Mouse (Mus musculus) testis, postnatal 14 days (tissue): ENCODE measurements at regions not wholly inside any gene's neighbourhood (a gene's known extent, or its start where the extent isn't known, plus 50 kb on each side); places are given as distances from the start of the nearest gene placed in this dataset.

Experiments
- DNase-seq: peaks from one replicate; pipeline ENCODE4 v3.0.0; 2021; ENCODE audit warnings: low spot score

GRCm38 (mm10) chr11:52541210-52541609, 145.0 kb downstream of the 9530068E07Rik start:
- no peak for DNase-seq

- DNase-seq: no peak
These were observed 155.2 kb downstream of the 9530068E07Rik start for GRCm38 (mm10) chr11:52551451-52551850.

GRCm38 (mm10) chr11:52552860-52553259, 156.6 kb downstream of the 9530068E07Rik start:
- DNase-seq: no peak

DNA sequence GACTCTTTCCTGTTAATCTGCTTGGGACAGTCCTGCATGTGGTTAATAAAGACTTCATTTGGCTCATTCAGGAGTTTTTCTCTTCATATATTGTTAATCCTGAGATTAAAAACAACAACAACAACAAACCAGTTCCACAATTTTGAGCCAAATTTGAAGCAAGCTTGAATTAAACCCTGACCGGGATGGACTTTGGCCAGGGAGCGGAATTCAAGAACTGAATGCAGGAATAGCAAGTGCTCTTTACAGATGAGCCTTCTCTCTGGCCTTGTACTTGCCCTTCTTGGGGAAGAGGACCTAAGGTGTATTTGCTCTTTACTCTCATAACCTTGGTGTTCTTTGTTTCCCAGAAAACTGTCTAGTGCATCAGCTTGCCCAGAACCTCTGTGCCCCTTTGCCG, 161.6 kb downstream of the 9530068E07Rik start:
- DNase-seq: no peak

GRCm38 (mm10) chr11:52558782-52559181, 162.6 kb downstream of the 9530068E07Rik start:
- no peak for DNase-seq

DNA sequence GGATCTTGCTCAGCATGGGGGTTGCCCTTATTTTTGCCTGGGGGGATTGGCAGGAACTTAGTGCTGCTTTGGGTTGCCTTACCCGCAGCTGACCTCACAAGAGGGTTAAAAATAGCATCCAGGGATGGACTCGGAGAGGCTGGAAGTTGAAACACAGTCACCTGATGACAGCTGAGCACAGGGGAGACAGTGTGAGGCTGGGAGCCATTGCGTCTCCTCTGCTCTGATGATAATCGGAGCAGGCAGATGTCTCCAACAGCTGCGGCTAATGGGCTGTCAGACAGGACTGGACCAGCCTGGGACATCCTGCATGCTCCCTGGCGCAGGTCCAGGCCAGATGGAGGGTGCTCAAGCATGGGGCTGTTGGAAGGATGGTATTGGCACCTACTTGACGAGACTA, 165.1 kb downstream of the 9530068E07Rik start:
- DNase-seq: no peak

DNA sequence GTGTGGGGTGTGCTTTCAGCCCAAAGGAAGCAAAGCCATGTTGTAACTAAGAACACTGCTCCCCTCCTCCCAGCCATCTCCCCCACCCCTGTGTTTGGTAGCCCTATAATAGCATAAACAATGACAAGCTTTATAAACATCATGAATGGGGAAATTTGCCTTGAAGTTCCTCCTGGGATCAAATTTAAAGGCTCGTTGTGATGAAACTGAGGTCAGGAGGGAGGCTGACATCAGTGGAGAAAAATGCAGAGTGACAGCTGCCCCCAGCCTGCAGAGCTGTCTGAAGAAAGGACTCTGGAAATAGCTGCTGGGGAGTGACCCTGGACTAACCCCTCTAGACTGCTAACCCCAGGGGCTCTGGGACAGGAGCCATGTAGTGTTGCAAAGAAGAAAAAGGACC, 169.2 kb downstream of the 9530068E07Rik start:
- DNase-seq: no peak

GRCm38 (mm10) chr11:52566026-52566425, 169.8 kb downstream of the 9530068E07Rik start:
- no peak for DNase-seq

- no peak for DNase-seq
These were observed 171.9 kb downstream of the 9530068E07Rik start for GRCm38 (mm10) chr11:52567945-52568687.

DNA sequence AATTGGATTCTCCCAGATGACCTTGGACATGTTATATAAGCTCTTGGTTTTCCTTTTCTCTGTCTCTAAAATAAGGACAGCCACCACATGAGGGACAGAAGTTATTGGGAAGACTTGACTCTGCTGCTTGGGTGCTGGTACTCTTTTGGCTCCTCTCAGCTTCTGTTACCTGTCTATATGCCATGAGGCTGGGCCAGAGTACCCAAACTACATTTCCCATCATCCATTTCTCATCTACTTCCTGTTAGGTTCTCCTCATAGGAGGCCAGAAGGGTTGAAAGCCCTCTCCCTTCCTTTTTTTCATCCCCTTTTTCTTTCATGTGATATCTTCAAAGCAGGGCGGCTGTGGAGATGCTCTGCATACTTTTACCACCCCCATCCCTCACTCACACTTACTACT, 172.6 kb downstream of the 9530068E07Rik start:
- no peak for DNase-seq

- no peak for DNase-seq
These were observed 173.5 kb downstream of the 9530068E07Rik start for GRCm38 (mm10) chr11:52569759-52570158.

DNA sequence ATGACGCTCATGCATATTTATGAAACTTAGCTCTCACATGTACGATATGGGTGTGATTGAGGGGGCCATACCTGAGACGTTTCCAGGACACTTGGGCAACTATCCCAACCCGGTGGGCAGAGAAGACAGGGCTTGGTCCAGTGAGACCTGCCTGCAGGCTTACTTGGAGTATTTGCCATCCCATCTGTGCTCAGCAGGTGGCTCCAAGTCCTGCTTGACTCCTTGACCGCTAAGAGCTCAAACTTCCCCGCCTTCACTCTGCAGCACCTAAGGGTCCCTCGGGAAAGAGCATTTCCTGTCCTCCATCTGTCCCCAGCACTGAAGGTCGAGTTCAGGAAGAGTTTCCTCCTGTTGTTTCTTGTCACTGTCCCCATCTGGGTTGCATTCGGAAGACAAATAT, 182.2 kb downstream of the 9530068E07Rik start:
- no peak for DNase-seq

GRCm38 (mm10) chr11:52579764-52580377, 183.6 kb downstream of the 9530068E07Rik start:
- no peak for DNase-seq

- DNase-seq: no peak
These were observed 172.7 kb upstream of the Fstl4 start for GRCm38 (mm10) chr11:52591596-52592180.

DNA sequence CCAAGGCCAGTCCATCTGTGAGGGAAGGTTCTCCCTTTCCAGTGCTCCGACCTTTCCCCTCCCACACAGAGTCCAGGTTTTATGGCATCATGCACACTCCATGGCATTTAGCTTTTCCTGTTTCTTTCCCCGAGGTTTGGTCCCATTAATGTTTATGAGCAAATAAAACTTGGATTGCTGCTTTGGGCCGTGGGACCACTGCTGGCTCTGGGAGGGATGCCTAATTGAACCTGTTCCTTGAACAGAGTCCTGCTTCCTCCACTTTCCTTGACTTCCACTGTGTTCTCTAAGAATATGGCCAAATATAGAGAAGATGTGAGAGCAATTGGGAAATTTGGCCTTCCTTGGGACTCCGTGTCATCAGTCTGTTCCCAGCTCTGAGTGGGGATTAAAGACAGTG, 170.3 kb upstream of the Fstl4 start:
- DNase-seq: no peak

- no peak for DNase-seq
These were observed 163.2 kb upstream of the Fstl4 start for GRCm38 (mm10) chr11:52601196-52601595.

DNA sequence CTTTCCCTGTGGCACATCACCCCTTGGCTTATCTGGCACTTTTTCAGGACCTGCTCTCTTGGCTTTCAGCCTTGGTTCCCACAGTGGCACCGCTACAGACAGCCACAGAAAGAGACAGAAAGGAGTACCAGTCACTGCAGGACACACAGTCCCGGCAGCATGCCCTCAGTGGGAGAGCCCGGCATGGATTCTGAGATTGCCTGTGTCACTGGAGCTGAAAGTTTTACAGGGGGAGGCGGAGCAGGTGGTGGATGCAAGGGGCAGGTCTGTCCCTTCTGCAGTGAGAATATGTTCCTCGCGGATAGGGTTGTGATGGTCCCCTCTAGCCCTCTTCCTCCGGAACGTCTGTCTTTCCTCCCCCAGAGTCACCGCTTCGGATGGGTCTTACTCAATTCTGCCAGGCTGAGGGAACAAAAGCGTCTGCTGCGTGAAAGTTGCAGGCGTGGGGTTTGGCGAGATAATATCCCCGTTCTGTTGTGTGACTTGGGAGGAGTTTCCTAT, 162.3 kb upstream of the Fstl4 start:
- no peak for DNase-seq

GRCm38 (mm10) chr11:52602796-52603195, 161.6 kb upstream of the Fstl4 start:
- no peak for DNase-seq

DNA sequence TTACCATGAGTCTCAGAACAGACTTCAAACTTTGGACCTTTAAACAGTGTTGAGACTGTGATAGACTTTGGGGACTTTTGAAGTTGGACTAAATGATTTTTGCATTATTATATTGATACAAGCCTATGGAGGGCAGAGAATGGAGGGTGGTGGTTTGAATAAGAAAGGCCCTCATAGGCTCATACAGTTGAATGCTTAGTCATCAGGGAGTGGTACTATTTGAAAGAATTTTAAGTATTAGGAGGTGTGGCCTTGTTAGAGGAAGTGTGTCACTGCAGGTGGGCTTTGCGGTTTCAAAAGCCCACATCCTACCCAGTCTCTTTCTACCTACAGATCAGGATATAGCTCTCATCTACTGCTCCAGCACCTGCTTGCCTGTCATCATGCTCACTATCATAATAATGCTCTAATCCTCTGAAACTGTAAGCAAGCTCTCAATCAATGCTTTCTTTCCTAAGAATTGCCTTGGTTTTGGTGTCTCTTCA, 153.7 kb upstream of the Fstl4 start:
- DNase-seq: no peak

GRCm38 (mm10) chr11:52615622-52616021, 148.8 kb upstream of the Fstl4 start:
- DNase-seq: no peak

GRCm38 (mm10) chr11:52618646-52619045, 145.8 kb upstream of the Fstl4 start:
- DNase-seq: no peak

DNA sequence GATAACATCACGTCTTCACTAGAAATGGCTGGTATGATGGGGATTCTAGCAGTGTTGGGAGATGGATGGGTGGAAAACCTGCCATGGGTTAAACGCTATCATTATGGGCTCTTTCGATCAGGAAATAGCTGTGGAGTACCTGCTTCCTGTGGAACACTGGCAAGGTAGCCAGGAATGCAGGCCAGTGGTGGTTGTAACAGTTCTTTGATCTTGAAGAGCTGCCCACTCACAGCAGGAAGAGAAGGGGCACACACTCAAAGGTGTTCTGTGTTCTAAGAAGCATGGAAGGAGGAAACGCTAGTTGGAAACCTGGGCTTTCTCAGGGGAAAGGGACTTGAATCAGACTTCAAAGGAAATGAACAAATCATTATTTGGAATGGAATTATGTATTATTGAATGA, 141.6 kb upstream of the Fstl4 start:
- no peak for DNase-seq

GRCm38 (mm10) chr11:52628875-52629274, 135.6 kb upstream of the Fstl4 start:
- no peak for DNase-seq
